Mouse (Mus musculus): Measurements from ENCODE around the gene Tnfaip8l2.
"Not testable (repeated sequence)": the region's sequence is repeated elsewhere in the genome, so short reads cannot be mapped to it uniquely, and the experiment has no call there.

Gene Tnfaip8l2

DNA sequence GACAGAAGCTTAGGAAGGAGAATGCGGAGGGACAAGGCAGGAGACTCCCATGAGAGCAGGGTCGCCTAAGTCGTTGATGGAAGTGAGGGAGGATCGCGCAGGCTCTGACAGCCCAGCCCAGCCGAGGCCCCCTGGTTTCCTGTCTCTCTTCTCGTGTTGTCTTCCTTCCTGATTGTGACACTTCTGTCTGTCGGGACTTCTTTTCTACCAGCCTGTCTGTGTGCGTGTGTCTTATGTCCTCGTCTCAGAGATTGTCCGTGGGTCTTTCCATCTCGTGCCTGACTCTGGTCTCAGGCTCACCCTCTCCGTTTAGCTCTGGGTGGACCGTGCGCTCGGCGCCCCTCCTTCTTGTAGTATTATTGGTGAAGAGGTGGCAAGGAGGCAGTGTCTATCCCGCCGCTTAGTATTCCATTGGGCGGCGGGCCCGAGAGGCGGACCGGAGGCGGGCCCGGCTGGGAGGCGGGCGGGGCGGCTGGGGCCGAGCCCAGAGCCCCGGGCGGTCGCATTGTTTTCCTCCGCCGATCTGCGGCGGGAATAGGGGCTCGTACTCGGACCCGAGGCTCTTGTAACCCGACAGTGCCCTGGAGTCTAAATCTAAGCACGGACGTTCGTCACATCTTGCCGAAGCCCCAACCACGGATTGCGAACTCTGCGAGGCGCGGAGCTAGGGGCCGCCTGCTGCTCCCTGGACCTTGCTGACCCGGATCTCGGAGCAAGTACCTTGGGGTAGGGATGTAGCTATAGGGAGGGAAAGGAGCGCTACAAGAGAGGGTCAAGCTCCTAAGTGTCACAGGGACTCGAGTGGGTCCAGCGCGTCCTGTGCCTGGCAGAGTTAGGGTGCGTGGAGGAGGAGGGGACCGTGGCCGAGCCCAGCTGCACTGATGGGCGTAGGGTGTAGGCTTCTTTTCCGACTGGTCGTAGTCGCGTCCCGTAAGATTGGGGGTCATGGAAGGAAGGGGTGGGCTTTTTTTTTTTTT lies 18.1 kb upstream of the Tnfaip8l2 start, which contains the start of gene Sema6c:
TSS of gene Sema6c (plus strand) at position 471 of the 977 bp plus-strand sequence.
- DNase-seq (ENCODE audit: inconsistent ontology term), result peak; percentile 93

- DNase-seq (ENCODE audit: inconsistent ontology term), result no peak
Measured at GRCm38 (mm10) chr3:95159511-95159986, 17.4 kb upstream of the Tnfaip8l2 start.

- no peak for DNase-seq (ENCODE audit: inconsistent ontology term)
Measured at GRCm38 (mm10) chr3:95153874-95154273, 11.7 kb upstream of the Tnfaip8l2 start.

GRCm38 (mm10) chr3:95147924-95148323 lies 5.8 kb upstream of the Tnfaip8l2 start:
- DNase-seq (ENCODE audit: inconsistent ontology term), result no peak

GRCm38 (mm10) chr3:95142617-95143011 lies 454 bp upstream of the Tnfaip8l2 start:
- peak; percentile 50 for DNase-seq (ENCODE audit: inconsistent ontology term)

DNA sequence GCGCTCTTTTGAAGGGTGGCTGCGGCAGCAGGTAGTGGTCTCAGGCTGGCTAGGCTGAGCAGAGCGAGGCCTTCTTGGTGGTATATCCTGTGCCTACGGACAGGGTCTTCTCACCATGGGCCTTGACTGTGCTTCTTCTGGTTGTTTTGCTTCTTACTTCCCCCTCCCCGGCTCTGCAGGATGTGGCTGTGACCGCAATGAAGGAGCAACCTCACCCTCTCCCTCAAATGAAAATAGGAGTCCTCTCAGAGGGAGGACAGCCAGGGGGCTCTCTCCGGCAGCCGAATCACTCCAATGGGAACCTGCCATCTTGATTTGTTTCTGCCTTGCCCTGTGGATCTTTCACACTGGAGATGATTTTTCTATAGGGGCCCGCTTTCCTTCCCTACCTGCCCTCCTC lies 686 bp downstream of the Tnfaip8l2 start:
- no peak for DNase-seq (ENCODE audit: inconsistent ontology term)

GRCm38 (mm10) chr3:95140795-95141194 lies 1.4 kb downstream of the Tnfaip8l2 start:
- DNase-seq (ENCODE audit: inconsistent ontology term), result no peak

DNA sequence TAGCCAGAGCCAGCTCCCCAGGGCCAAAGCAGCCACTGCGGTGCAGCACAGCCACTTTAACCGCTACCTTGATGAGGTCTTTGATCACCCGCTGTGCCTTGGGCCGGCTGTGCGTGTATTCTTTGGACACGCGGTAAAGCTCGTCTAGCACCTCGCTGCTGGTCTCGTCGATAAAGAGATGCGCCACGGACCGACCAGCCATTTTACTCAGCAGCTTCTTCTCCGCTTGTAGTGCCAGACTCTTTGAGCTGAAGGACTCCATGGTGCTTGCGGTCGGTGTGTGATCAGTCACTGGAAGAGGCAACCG lies 1.9 kb downstream of the Tnfaip8l2 start:
- no peak for DNase-seq (ENCODE audit: inconsistent ontology term)

DNA sequence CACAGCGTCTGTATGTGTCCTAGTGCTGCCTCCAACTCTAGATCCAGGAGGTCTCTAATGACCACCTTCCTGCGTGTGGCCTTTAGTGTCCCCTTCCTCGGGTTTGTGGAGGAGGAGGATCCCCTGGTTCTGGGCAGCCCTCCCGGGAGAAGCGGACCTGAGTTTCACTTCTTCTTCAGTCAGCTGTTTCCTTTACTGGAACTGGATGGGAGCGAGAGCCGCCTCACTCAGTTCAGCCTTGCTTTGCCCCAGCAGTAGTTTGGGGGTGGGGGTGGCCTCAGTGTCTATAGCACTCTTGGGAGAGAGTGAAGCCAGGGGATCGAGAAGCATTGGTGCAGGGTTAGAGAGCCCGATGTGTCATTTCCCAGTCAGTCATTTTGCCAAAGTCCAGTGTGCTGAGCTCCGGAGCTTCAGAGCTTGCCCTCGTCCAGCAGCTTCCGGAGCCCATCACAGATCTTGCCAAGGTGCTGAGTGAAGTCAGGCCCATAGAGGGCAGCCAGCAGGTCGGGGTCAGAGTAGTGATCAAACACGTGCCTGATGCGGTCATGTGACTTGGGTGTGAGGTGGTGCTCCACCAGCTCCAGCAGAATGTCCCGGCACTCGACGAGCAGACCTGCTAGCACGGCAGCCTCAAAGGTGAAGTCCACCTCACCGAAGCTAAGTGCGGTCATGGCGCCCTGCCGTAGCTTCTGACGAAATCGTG lies 2.4 kb downstream of the Tnfaip8l2 start:
- no peak for DNase-seq (ENCODE audit: inconsistent ontology term)

- DNase-seq (ENCODE audit: inconsistent ontology term), result no peak
Measured at GRCm38 (mm10) chr3:95136336-95136735, 5.8 kb downstream of the Tnfaip8l2 start.

DNA sequence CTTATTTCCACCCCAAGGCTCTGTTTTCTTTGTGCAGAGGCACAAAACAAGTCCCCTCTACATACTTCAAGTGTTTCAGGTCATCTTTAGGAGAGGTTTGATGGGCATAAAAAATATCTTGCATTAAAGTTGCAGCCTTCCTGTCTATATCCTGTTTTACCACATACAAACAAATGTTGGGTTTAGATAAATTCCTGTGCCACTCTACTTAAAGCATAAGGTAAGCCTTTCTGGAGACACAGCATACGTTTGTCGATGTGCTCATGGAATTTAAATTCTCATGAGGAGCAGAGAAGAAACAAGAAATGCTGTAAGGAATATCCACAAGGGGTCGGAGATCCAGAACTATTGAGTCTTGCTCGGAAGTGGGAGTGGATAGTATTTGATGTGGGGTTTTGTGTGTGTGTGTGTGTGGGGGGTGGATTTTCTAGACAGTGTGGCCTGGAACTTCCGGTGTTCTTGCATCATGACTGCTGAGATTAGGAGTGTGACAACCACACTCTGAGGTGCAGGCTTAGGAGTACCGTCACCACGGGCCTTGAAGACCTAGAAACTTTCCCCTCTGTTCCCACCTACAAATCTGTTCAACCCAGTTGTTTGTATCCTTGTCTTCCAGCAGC lies 6.6 kb downstream of the Tnfaip8l2 start:
- DNase-seq (ENCODE audit: inconsistent ontology term), result no peak

DNA sequence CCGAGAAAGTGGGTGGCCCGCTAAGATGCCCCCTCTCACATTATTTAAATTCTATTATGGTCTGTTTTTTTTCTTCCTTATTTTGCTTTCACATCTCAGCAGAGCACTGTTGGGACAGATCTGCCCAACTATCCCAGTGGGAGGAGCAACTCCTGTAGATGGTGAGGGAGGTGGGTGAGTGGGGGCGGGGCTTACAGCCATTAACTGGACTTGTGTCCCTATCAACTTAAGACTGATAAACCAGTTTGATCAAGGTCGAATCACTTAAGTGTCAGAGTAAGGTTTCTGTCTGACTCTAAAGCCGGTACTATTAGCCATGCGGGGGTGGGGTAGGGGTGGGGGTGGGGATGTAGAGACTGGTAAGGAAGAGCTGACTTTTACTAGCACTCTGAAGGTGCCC lies 7.1 kb downstream of the Tnfaip8l2 start:
- DNase-seq (ENCODE audit: inconsistent ontology term), result peak; percentile 64

- DNase-seq (ENCODE audit: inconsistent ontology term), result not testable (repeated sequence)
Measured at GRCm38 (mm10) chr3:95134133-95134532, 8.0 kb downstream of the Tnfaip8l2 start.

- peak; percentile 93 for DNase-seq (ENCODE audit: inconsistent ontology term)
Measured at GRCm38 (mm10) chr3:95133680-95134101, 8.5 kb downstream of the Tnfaip8l2 start, which contains the start of the genes Scnm1 and Lysmd1. Scnm1 (minus strand) TSS chr3:95134011. Lysmd1 (plus strand) TSS chr3:95134088.

- no peak for DNase-seq (ENCODE audit: inconsistent ontology term)
Measured at GRCm38 (mm10) chr3:95133176-95133575, 9.0 kb downstream of the Tnfaip8l2 start.

- not testable (repeated sequence) for DNase-seq (ENCODE audit: inconsistent ontology term)
Measured at GRCm38 (mm10) chr3:95132389-95132788, 9.8 kb downstream of the Tnfaip8l2 start.

DNA sequence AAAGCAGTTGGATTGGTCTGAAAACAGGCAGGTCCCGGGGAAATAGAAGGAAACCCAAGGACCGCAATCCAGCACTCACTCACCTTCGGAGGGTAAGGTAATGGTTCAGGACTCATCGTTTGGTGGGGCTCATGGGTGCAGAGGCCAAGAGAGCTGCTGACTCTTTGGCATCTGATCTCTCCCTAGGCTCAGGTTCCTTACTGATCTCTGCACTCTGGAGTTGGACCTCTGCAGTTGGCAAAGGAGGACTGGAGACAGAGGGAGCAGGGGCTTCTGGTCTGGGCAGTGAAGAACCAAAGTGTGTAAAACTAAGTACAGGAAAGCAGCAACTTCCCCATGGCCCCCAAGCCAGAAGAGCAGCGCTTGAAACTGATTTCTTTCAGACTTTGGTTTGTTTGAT lies 12.1 kb downstream of the Tnfaip8l2 start:
- DNase-seq (ENCODE audit: inconsistent ontology term), result no peak

DNA sequence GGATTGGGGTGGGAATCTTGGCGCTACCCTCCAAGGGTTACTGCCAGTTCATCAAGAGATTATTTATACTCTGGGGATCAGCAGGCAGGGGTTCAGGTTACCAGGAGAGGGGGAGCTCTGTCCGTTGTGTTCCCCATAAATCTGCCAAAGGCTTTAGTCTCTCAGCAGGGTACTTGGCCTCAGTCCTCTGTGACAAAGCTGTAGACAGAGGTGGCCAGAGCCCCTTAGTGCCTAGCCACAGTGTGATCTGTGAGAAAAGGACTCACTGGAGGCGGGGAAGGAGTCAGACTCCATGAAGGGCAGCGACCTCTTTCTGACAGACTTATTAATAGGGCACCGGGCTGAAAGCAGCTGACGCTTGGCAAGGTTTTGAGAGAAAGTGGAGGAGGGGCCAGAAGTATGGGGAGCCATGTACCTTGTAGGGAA lies 12.9 kb downstream of the Tnfaip8l2 start:
- no peak for DNase-seq (ENCODE audit: inconsistent ontology term)

DNA sequence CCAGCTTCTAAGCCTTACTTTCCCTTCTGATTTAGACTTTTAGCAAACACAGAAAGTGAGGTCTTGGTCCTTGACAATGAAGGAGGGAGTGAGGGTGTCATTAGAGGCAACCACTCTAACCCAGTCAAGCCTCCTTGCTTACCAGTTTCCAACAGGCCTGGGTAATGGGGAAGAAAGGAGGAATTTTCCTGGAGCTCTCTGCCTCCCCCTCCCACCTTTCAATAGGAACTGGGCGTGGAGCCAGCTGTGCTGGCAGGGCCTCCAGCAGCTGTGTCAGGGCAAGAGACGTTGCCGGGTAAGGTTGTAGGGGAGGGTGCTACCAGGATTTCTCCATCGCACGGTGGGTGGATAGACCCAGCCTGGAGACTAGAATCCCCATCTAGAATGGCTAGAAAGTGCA lies 17.2 kb downstream of the Tnfaip8l2 start:
- peak; percentile 34 for DNase-seq (ENCODE audit: inconsistent ontology term)

DNA sequence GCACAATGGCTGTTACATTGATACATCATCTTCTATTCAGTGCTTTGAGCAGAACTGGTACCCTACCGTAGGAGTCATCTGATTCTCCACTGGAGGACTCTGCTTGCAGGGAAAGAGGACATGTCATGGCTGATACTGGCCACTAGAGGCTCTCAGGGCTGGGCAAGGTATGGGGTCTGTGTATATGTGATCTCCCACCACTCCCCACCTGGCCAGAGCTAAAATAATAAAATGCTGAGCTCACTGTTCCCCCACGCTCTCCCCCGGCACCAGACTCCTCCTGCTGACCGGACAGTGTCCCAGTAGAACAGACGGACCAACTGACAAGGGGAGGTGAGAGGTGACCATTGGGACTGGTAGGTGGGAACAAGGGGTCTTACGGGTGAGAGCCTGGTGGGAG lies 17.9 kb downstream of the Tnfaip8l2 start, which contains the start of gene Tmod4:
TSS of gene Tmod4 (plus strand) at position 231 of the 400 bp plus-strand sequence.
- no peak for DNase-seq (ENCODE audit: inconsistent ontology term)

DNA sequence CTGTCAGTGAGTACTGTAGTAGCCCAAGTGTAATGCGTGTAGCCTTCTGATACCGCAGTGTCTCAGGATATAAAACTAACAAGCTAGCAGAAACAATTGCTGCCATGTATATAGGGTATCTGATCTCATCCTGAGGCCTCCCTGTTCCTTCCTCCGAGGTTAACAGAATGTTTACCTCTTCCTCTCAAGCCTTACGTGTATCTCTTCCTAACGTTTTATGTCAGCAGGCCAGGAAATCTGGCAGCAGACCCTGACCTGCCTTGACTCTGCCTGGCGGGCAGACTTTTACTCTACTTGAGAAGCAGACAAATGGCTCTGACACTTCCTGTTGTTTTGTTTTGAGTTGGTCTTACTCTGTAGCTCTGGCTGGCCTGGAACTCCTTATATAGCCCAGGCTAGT lies 20.6 kb downstream of the Tnfaip8l2 start:
- DNase-seq (ENCODE audit: inconsistent ontology term), result no peak

- peak; percentile 62 for DNase-seq (ENCODE audit: inconsistent ontology term)
Measured at GRCm38 (mm10) chr3:95117751-95118150, 24.4 kb downstream of the Tnfaip8l2 start.

Measured in Muller cell, postnatal 12 days (primary cell).